Comparison of ENCODE assay signal across 8 mouse cellular contexts in the genomic region with DNA sequence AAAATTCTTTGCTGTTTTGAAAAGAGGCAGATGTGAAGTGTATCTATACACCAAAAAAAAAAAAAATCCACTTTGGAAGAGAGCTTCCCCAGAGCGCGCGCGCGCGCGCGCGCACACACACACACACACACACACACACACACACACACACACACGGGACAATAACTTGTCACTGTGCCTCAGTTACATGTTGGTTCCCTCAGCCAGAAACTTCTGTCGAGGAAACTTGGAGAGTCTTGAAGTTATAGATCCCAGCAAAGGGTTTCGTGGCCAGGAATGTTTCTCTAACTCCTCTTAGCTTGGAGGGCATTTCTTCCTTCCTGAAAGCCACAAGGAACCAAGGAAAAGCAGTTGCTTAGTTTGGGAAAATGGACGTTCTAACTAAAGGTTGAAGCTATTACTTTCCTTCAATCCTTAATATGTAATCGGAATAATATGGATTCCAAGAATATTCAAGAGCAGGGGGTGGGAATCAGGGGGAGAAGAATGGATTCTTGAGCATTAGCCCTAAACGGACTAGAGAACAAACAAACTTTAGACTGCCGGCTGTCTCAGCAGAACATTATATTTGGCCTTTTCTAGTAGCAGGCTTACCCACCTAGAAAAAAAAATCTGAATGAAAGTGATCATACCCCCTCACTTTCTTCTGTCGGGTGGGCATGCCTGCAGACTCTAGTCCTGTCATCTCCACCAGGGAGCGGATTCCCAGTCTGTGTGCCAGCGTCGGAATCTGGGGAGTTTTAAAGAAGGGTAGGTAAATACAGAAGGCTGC. TPM values are rescaled to one million over a fixed set of nuclear protein-coding genes. Genes with fewer than 3 reads are reported as not detected.
A peak's percentile ranks its signal among the peaks of the same experiment; 100 is the strongest.
DNase-seq lines count a peak whose midpoint lies in the region; ATAC-seq and TF ChIP-seq lines count a peak whose summit lies in the region.

No protein-coding gene starts in this region.

- peak overlapping the region; percentile 18; the same call in 1 of the 2 replicates for H3K9ac ChIP-seq in embryonic facial prominence, embryonic 15.5 days
- H3K9ac ChIP-seq in intestine, embryonic 15.5 days = peak overlapping the region; percentile 11; the same call in 1 of the 2 replicates
- H3K9ac ChIP-seq in midbrain, embryonic 11.5 days (ENCODE audit: low read length) = no peak overlapping the region; the same call in 1 of the 2 replicates

- no peaks in the 10 kb centered on the region for H3K9me3 ChIP-seq in embryonic facial prominence, embryonic 15.5 days (replicated peaks)
- H3K9me3 ChIP-seq in intestine, embryonic 15.5 days = no peaks in the 10 kb centered on the region
- H3K9me3 ChIP-seq in midbrain, embryonic 11.5 days (ENCODE audit: control insufficient read depth, low read length) = no peaks in the 10 kb centered on the region

- H3K36me3 ChIP-seq in embryonic facial prominence, embryonic 15.5 days = no peaks in the 10 kb centered on the region
- H3K36me3 ChIP-seq in intestine, embryonic 15.5 days = no peaks in the 10 kb centered on the region
- no peaks in the 10 kb centered on the region for H3K36me3 ChIP-seq in midbrain, embryonic 11.5 days (ENCODE audit: control insufficient read depth, insufficient read depth, low read length)

- peak overlapping the region; percentile 15; the same call in 1 of the 2 replicates for H3K4me3 ChIP-seq in left cerebral cortex, adult 2 months
- peak overlapping the region; percentile 83 for H3K4me3 ChIP-seq in embryonic facial prominence, embryonic 15.5 days (replicated peaks)
- H3K4me3 ChIP-seq in intestine, embryonic 15.5 days (replicated peaks) = peak overlapping the region; percentile 26
- peak overlapping the region; percentile 5; the same call in 1 of the 2 replicates for H3K4me3 ChIP-seq in midbrain, embryonic 11.5 days (ENCODE audit: low read depth, low read length)

- DNase-seq in left cerebral cortex, adult 2 months (ENCODE audit: extremely low spot score in 1 of 2, low spot score in 2 of 2) = no peak
- no peak for DNase-seq in left cerebral cortex, postnatal 25 days (ENCODE audit: low spot score in 2 of 2)
- peak; percentile 90 for DNase-seq in midbrain, embryonic 11.5 days (ENCODE audit: low spot score, missing footprints)
- DNase-seq in frontal cortex, postnatal 10 days (ENCODE audit: low spot score in 2 of 2) = no peak
- DNase-seq in urinary bladder, adult 2 months (ENCODE audit: low spot score) = no peak
- no peak for DNase-seq in gastrocnemius, postnatal 25 days

- peak overlapping the region; percentile 64 for H3K27ac ChIP-seq in left cerebral cortex, adult 2 months
- peak overlapping the region; percentile 97 for H3K27ac ChIP-seq in embryonic facial prominence, embryonic 15.5 days (replicated peaks)
- H3K27ac ChIP-seq in intestine, embryonic 15.5 days = peak overlapping the region; percentile 82
- H3K27ac ChIP-seq in midbrain, embryonic 11.5 days (ENCODE audit: low read depth, low read length) = no peak overlapping the region

- peaks cover 26% of the 10 kb centered on the region for H3K4me1 ChIP-seq in embryonic facial prominence, embryonic 15.5 days
- H3K4me1 ChIP-seq in intestine, embryonic 15.5 days (replicated peaks) = peaks cover 5% of the 10 kb centered on the region
- peaks cover 12% of the 10 kb centered on the region for H3K4me1 ChIP-seq in midbrain, embryonic 11.5 days (ENCODE audit: control insufficient read depth, insufficient read depth, low read length)

- ATAC-seq in embryonic facial prominence, embryonic 15.5 days (ENCODE audit: insufficient number of reproducible peaks, low FRiP score, low TSS enrichment, low read depth) = no peak
- ATAC-seq in intestine, embryonic 15.5 days = no peak
- no peak for ATAC-seq in midbrain, embryonic 11.5 days (ENCODE audit: low FRiP score)

- no peak; the same call in 1 of the 2 replicates for TF ChIP-seq CTCF in left cerebral cortex, adult 2 months (IDR thresholded peaks at IDR 0.05)

- peak overlapping the region; percentile 76 for H3K4me2 ChIP-seq in embryonic facial prominence, embryonic 15.5 days (replicated peaks)
- H3K4me2 ChIP-seq in intestine, embryonic 15.5 days (replicated peaks) = peak overlapping the region; percentile 83
- peak overlapping the region; percentile 40 for H3K4me2 ChIP-seq in midbrain, embryonic 11.5 days

- no peaks in the 10 kb centered on the region for H3K27me3 ChIP-seq in embryonic facial prominence, embryonic 15.5 days
- H3K27me3 ChIP-seq in intestine, embryonic 15.5 days (replicated peaks) = no peaks in the 10 kb centered on the region
- peaks cover 53% of the 10 kb centered on the region for H3K27me3 ChIP-seq in midbrain, embryonic 11.5 days (ENCODE audit: control insufficient read depth, insufficient read depth, low read length)

- intact Hi-C loops in left cerebral cortex, adult 2 months (cut with DNase I) = loop anchor here (2.0 to 10.0 kb wide), 4 partner anchors 133 to 467 kb away; no protein-coding TSS in a partner anchor
- intact Hi-C loops in left cerebral cortex, postnatal 25 days (cut with DNase I) = loop anchor here (5.0 kb wide), 2 partner anchors 92 to 332 kb away; no protein-coding TSS in a partner anchor

- WGBS in embryonic facial prominence, embryonic 15.5 days = 1% methylated on average over 20 of the region's 20 CpGs
- 3% methylated on average over 20 of the region's 20 CpGs for WGBS in intestine, embryonic 15.5 days
- 2% methylated on average over 20 of the region's 20 CpGs for WGBS in midbrain, embryonic 11.5 days

RNA-seq across cellular contexts. Expression of a gene that starts 2.2 kb away (rescaled TPM):
- total RNA-seq in left cerebral cortex, adult 2 months (2021) = 1 to 10 TPM; 3.7 to 4.9 TPM
- 1 to 10 TPM; 6.0 to 6.5 TPM for total RNA-seq in left cerebral cortex, postnatal 25 days (2021)
- 3.8 and 4.2 TPM in 2 replicates for polyA plus RNA-seq in embryonic facial prominence, embryonic 15.5 days (2015; fragmentation: Nextera tagmentation; extraction: Ambion mirVana)
- polyA plus RNA-seq in intestine, embryonic 15.5 days (2015; fragmentation: Nextera tagmentation; extraction: Ambion mirVana) = 2.5 and 3.9 TPM in 2 replicates
- 6.5 and 7.7 TPM in 2 replicates for polyA plus RNA-seq in midbrain, embryonic 11.5 days (2014; fragmentation: Nextera tagmentation; extraction: Ambion mirVana)
- 0.22 and 0.72 TPM in 2 replicates for polyA plus RNA-seq in urinary bladder, adult 2 months (2012; rRNA removed)
- total RNA-seq in gastrocnemius, postnatal 25 days (2021) = under 1 TPM in 1 of 2 experiments, not detected in 1; 0.41 TPM

RNA-seq across cellular contexts. Expression of a gene that starts 3.1 kb away (rescaled TPM):
- 10 to 100 TPM; 58.1 to 62.5 TPM for total RNA-seq in left cerebral cortex, adult 2 months (2021)
- 10 to 100 TPM; 63.0 to 73.6 TPM for total RNA-seq in left cerebral cortex, postnatal 25 days (2021)
- polyA plus RNA-seq in embryonic facial prominence, embryonic 15.5 days (2015; fragmentation: Nextera tagmentation; extraction: Ambion mirVana) = 55.4 and 58.0 TPM in 2 replicates
- polyA plus RNA-seq in intestine, embryonic 15.5 days (2015; fragmentation: Nextera tagmentation; extraction: Ambion mirVana) = 30.2 and 37.3 TPM in 2 replicates
- 14.1 and 15.8 TPM in 2 replicates for polyA plus RNA-seq in midbrain, embryonic 11.5 days (2014; fragmentation: Nextera tagmentation; extraction: Ambion mirVana)
- 19.6 and 36.7 TPM in 2 replicates for polyA plus RNA-seq in urinary bladder, adult 2 months (2012; rRNA removed)
- total RNA-seq in gastrocnemius, postnatal 25 days (2021) = 10 to 100 TPM; 54.7 to 55.0 TPM

Comparison
In these comparisons a context has a peak if more than half of its experiments do, and no peak if none do; other contexts are left out.
1. H3K4me3 ChIP-seq: peak in every context shown above with its lines; median percentile 83 in embryonic facial prominence, embryonic 15.5 days; 26 in intestine, embryonic 15.5 days; 15 in left cerebral cortex, adult 2 months; 5 in midbrain, embryonic 11.5 days.